Mouse (Mus musculus): Measurements from ENCODE around the gene Atraid. TPM values are rescaled to one million over a fixed set of nuclear protein-coding genes. Genes with fewer than 3 reads are reported as not detected.
"Not testable (repeated sequence)": the region's sequence is repeated elsewhere in the genome, so short reads cannot be mapped to it uniquely, and the experiment has no call there.

The Atraid gene
- polyA plus RNA-seq, 2 experiments: 28.8 to 50.4 TPM

DNA sequence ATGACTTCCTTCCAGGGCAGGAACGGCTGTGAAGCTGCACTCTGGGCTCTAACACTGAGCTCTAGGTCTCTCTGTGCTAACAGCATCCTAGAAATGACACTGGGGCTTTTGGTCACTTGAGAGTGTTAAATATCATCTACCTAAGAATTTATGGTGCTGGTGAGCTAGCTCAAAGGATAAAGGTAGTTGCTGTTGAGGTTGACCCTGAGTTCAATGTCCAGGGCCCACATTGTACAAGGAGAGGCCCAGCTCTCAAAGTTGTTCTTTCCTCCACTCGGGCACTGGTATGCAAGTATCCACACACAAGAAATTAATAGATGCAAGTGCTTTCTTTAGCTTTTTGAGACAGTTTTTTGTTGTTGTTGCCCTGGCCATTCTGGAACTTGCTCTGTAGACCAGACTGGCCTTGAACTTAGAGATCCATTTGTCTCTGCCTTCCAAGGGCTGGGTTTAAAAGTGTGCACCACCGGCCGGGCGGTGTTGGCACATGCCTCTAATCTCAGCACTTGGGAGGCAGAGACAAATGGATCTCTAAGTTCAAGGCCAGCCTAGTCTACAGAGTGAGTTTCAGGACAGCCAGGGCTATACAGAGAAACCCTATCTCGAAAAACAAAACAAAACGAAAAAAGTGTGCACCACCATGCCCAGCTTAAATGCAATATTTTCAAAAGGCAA is 9.8 kb upstream of the Atraid start:
- TF ChIP-seq CTCF (IDR thresholded peaks at IDR 0.05; ENCODE audit: low read depth): no peak
- Histone ChIP-seq H3K27ac (no peak overlapping the region), H3K9ac (replicated peaks) (no peak overlapping the region), H3K27me3 (ENCODE audit: control insufficient read depth, insufficient read depth, low read length) (no peaks in the 10 kb centered on the region), H3K4me2 (ENCODE audit: low read depth) (no peak overlapping the region), H3K9me3 (ENCODE audit: control insufficient read depth, low read length) (no peaks in the 10 kb centered on the region), H3K36me3 (replicated peaks; ENCODE audit: control insufficient read depth, insufficient read depth, low read depth) (no peaks in the 10 kb centered on the region), H3K4me3 (ENCODE audit: insufficient read depth in 1 of 2, low read depth in 2 of 2, low read length in 2 of 2) (no peak overlapping the region), H3K4me1 (replicated peaks; ENCODE audit: control insufficient read depth in 2 of 2, insufficient read depth in 2 of 2, low read length in 1 of 2) (no peaks in the 10 kb centered on the region)
- WGBS (ENCODE audit: insufficient replicate concordance): 71% methylated on average over 7 of the region's 7 CpGs
- ATAC-seq (ENCODE audit: insufficient read depth): no peak
- no peak for DNase-seq (ENCODE audit: low read depth in 3 of 3, low spot score in 3 of 3)

DNA sequence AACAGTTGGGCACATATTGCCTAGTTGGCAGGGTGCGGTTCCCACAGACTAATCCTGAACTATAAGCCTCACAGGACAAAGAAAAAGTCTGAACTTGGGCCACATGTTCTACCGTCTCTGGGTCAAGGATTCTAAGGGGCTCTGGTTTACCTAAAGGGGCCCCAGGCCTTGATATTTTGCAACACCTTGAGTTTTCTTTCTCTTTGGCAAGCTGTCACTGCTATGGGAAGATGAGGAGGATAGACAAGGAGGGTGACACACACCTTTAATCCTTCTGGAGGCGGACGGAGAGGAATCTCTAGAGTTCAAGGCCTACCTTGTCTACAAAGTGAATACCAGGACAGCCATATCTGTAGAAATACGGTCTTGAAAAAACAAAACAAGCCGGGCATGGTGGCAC is 1.7 kb upstream of the Atraid start:
- ATAC-seq (ENCODE audit: insufficient read depth) (no peak), DNase-seq (ENCODE audit: low read depth in 3 of 3, low spot score in 3 of 3) (no peak)
- Histone ChIP-seq H3K27me3 (ENCODE audit: control insufficient read depth, insufficient read depth, low read length) (no peaks in the 10 kb centered on the region), H3K27ac (no peak overlapping the region), H3K4me3 (ENCODE audit: insufficient read depth in 1 of 2, low read depth in 2 of 2, low read length in 2 of 2) (no peak overlapping the region), H3K9ac (replicated peaks) (no peak overlapping the region), H3K4me1 (replicated peaks; ENCODE audit: control insufficient read depth in 2 of 2, insufficient read depth in 2 of 2, low read length in 1 of 2) (peaks cover 5 to 7% of the 10 kb centered on the region in 2 experiments), H3K4me2 (ENCODE audit: low read depth) (no peak overlapping the region), H3K9me3 (ENCODE audit: control insufficient read depth, low read length) (no peaks in the 10 kb centered on the region), H3K36me3 (replicated peaks; ENCODE audit: control insufficient read depth, insufficient read depth, low read depth) (no peaks in the 10 kb centered on the region)
- TF ChIP-seq CTCF (IDR thresholded peaks at IDR 0.05; ENCODE audit: low read depth) (no peak), EP300 (IDR thresholded peaks at IDR 0.05; ENCODE audit: low read depth) (no peak)
- WGBS (ENCODE audit: insufficient replicate concordance): 76% methylated on average over 6 of the region's 6 CpGs

DNA sequence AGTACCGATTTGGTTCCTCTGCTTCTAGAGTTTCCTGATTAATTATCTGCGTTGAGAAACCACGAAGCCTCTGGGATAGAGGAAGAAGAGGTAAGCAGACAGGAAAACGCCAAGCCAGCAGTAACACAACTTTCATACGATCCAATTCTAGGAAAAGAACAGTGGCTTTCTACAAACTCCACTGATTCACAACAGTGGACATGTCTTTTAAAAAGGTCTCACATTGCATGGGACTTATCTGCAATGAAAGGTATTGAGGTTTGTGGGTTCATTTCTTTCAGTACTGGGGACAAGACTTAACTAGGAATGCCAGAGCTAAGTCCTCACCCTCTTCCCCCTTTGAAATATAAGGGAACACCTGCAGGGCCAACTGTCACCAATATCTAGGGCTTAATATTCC is 1.0 kb upstream of the Atraid start:
- TF ChIP-seq CTCF (IDR thresholded peaks at IDR 0.05; ENCODE audit: low read depth) (no peak), EP300 (IDR thresholded peaks at IDR 0.05; ENCODE audit: low read depth) (no peak)
- Histone ChIP-seq H3K36me3 (replicated peaks; ENCODE audit: control insufficient read depth, insufficient read depth, low read depth) (no peaks in the 10 kb centered on the region), H3K4me2 (ENCODE audit: low read depth) (peak overlapping the region; percentile 89), H3K27ac (no peak overlapping the region), H3K27me3 (ENCODE audit: control insufficient read depth, insufficient read depth, low read length) (no peaks in the 10 kb centered on the region), H3K9ac (replicated peaks) (peak overlapping the region; percentile 65), H3K4me1 (replicated peaks; ENCODE audit: control insufficient read depth in 2 of 2, insufficient read depth in 2 of 2, low read length in 1 of 2) (peaks cover 5 to 7% of the 10 kb centered on the region in 2 experiments), H3K9me3 (ENCODE audit: control insufficient read depth, low read length) (no peaks in the 10 kb centered on the region), H3K4me3 (ENCODE audit: insufficient read depth in 1 of 2, low read depth in 2 of 2, low read length in 2 of 2) (peak overlapping the region in 1 of 2 experiments; percentile 76; a peak in 2 of 4 replicates)
- 12% methylated on average over 5 of the region's 5 CpGs for WGBS (ENCODE audit: insufficient replicate concordance)
- ATAC-seq (ENCODE audit: insufficient read depth) (no peak), DNase-seq (ENCODE audit: low read depth in 3 of 3, low spot score in 3 of 3) (no peak)

DNA sequence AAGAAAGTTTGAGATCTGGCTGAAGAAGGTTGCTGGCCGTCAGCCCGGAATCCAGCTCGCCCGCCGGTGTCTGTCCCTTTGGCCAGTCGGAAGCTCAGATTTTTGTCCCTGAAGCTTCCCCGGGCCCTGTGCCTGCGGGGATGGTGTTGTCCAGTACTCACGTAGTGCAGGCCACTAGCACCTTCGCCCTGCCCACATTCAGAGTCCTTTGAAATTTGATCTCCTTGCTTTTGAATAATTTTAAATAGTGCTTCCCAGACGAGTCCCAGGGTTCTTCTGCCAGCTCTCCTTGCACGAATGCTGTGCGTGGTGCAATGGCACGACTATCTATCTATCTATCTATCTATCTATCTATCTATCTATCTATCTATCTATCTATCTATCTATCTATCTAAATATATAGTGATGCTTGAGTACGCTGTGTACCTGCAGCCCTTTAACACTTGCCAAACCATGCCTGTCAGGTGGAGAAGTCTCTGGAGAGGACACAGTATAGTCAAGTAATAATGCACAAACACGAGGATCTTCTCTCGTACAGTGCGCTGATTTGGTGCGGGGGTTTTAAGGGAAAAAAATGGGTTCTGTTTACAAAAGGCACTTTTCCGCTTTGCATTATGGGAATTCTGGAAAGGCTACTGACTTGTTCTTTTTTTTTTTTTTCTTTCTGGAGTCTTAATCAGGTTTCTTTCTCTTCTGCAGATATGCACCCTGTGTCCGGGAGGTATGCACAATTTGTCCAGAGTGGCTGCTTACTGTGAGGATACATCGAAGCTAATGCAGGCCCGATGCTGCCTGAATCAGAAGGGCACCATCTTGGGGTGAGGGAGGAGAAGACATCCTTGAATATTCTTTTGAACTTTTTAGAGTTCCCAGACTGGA is 890 bp downstream of the Atraid start, which contains the start of gene Slc5a6:
Gene Slc5a6, minus strand, starts transcription at position 162 of the 879 bp plus-strand sequence.
- no peak for TF ChIP-seq EP300 (IDR thresholded peaks at IDR 0.05; ENCODE audit: low read depth)
- TF ChIP-seq CTCF (IDR thresholded peaks at IDR 0.05; ENCODE audit: low read depth): peak; percentile 75
- H3K4me2 ChIP-seq (ENCODE audit: low read depth): peak within 1 kb of the TSS; percentile 89
- no peaks in the 10 kb centered on the region for H3K27me3 ChIP-seq (ENCODE audit: control insufficient read depth, insufficient read depth, low read length)
- peak within 1 kb of the TSS; percentile 76 to 80 for H3K4me3 ChIP-seq (ENCODE audit: insufficient read depth in 1 of 2, low read depth in 2 of 2, low read length in 2 of 2)
- H3K36me3 ChIP-seq (replicated peaks; ENCODE audit: control insufficient read depth, insufficient read depth, low read depth): no peaks in the 10 kb centered on the region
- peak within 1 kb of the TSS; percentile 79 for H3K27ac ChIP-seq
- under 1% methylated on average over 23 of the region's 23 CpGs for WGBS (ENCODE audit: insufficient replicate concordance)
- peak within 1 kb of the TSS; percentile 65 for H3K9ac ChIP-seq (replicated peaks)
- H3K4me1 ChIP-seq (replicated peaks; ENCODE audit: control insufficient read depth in 2 of 2, insufficient read depth in 2 of 2, low read length in 1 of 2): peaks cover 8 to 10% of the 10 kb centered on the region in 2 experiments
- DNase-seq (ENCODE audit: low read depth in 3 of 3, low spot score in 3 of 3) (peak; percentile 44 to 66 (median 55)), ATAC-seq (ENCODE audit: insufficient read depth) (peak; percentile 16)
- H3K9me3 ChIP-seq (ENCODE audit: control insufficient read depth, low read length): no peaks in the 10 kb centered on the region

DNA sequence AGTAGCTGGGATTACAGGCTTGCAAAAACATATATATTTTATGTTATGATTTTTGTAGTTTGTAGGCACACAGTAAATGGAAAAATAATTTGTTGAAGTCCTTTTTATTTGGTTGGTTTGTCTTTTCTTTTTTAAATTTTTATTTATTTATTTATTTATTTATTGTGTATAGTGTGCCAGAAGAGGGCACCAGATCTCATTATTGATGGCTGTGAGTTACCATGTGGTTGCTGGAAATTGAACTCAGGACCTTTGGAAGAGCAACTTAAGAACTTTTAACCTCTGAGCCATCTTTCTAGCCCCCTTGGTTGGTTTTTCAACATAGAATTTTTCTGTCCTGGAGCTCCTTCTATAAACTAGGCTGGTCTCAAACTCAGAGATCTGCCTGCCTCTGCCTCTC is 2.3 kb downstream of the Atraid start:
- H3K27ac ChIP-seq: no peak overlapping the region
- H3K4me3 ChIP-seq (ENCODE audit: insufficient read depth in 1 of 2, low read depth in 2 of 2, low read length in 2 of 2): no peak overlapping the region
- DNase-seq (ENCODE audit: low read depth in 3 of 3, low spot score in 3 of 3) (no peak), ATAC-seq (ENCODE audit: insufficient read depth) (no peak)
- H3K9me3 ChIP-seq (ENCODE audit: control insufficient read depth, low read length): no peaks in the 10 kb centered on the region
- H3K4me2 ChIP-seq (ENCODE audit: low read depth): no peak overlapping the region
- H3K4me1 ChIP-seq (replicated peaks; ENCODE audit: control insufficient read depth in 2 of 2, insufficient read depth in 2 of 2, low read length in 1 of 2): peaks cover 12 to 14% of the 10 kb centered on the region in 2 experiments
- H3K9ac ChIP-seq (replicated peaks): no peak overlapping the region
- H3K27me3 ChIP-seq (ENCODE audit: control insufficient read depth, insufficient read depth, low read length): no peaks in the 10 kb centered on the region
- H3K36me3 ChIP-seq (replicated peaks; ENCODE audit: control insufficient read depth, insufficient read depth, low read depth): no peaks in the 10 kb centered on the region
- no peak for TF ChIP-seq CTCF (IDR thresholded peaks at IDR 0.05; ENCODE audit: low read depth)
- no peak for TF ChIP-seq EP300 (IDR thresholded peaks at IDR 0.05; ENCODE audit: low read depth)

DNA sequence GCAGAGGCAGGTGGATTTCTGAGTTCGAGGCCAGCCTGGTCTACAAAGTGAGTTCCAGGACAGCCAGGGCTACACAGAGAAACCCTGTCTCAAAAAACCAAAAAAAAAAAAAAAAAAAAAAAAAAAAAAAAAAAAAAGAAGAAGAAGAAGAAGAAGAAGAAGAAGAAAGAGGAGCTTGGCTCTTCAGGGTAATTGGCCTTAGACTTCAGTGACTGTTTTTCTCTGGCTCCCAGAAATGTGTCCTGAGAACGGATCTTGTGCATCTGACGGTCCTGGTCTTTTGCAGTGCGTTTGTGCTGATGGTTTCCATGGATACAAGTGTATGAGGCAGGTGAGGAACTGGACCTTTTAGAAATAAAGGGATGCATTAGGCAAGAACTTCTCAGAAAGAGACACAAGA is 5.6 kb downstream of the Atraid start:
- H3K27me3 ChIP-seq (ENCODE audit: control insufficient read depth, insufficient read depth, low read length); DNase-seq (ENCODE audit: low read depth in 3 of 3, low spot score in 3 of 3); H3K9me3 ChIP-seq (ENCODE audit: control insufficient read depth, low read length); ATAC-seq (ENCODE audit: insufficient read depth); H3K36me3 ChIP-seq (replicated peaks; ENCODE audit: control insufficient read depth, insufficient read depth, low read depth): not testable (repeated sequence)
- Histone ChIP-seq H3K27ac (peak overlapping the region; percentile 58; the same call in 1 of the 2 replicates), H3K4me3 (ENCODE audit: insufficient read depth in 1 of 2, low read depth in 2 of 2, low read length in 2 of 2) (peak overlapping the region; percentile 64 to 77), H3K4me2 (ENCODE audit: low read depth) (peak overlapping the region; percentile 96), H3K4me1 (replicated peaks; ENCODE audit: control insufficient read depth in 2 of 2, insufficient read depth in 2 of 2, low read length in 1 of 2) (peaks cover 10 to 12% of the 10 kb centered on the region in 2 experiments), H3K9ac (replicated peaks) (peak overlapping the region; percentile 72)
- 68% methylated on average over 4 of the region's 4 CpGs for WGBS (ENCODE audit: insufficient replicate concordance)
